Mouse (Mus musculus) olfactory bulb, adult 2 months (tissue): Measurements from ENCODE around the gene Nfib.

ENCODE experiments used
- CTCF ChIP-seq: fragments of 200-500 bp; IDR thresholded peaks from 2 replicates; pipeline ENCODE4 v1.5.1; 2012; ENCODE audit warnings: low read depth, mild to moderate bottlenecking, low read length, moderate library complexity; ENCODE audit not compliant: insufficient read depth
- POLR2A ChIP-seq: fragments of 200-500 bp; IDR thresholded peaks from 2 replicates; pipeline ENCODE4 v1.6.1; 2012; ENCODE audit warnings: mild to moderate bottlenecking, low read depth, low read length, moderate library complexity; ENCODE audit not compliant: insufficient read depth

GRCm38 (mm10) chr4:82593681-82594666, 111.6 kb downstream of the Nfib start:
- TF ChIP-seq POLR2A (no peak), CTCF (no peak)
